Mouse (Mus musculus) hindbrain, embryonic 11.5 days (tissue): Measurements from ENCODE around the gene Hmgb1. TPM values are rescaled to one million over a fixed set of nuclear protein-coding genes. Genes with fewer than 3 reads are reported as not detected.

Experiments used
- ATAC-seq: fragments of 200-750 bp; cut with Nextera tagmentation; 2 replicates; pipeline ENCODE4 v1.8.0; 2017; ENCODE audit warnings: mild to moderate bottlenecking, moderate TSS enrichment, moderate library complexity; ENCODE audit not compliant: low FRiP score
- DNase-seq: peaks from one replicate; pipeline ENCODE4 v3.0.0-alpha.2; 2015; ENCODE audit warnings: low spot score
- H3K27ac ChIP-seq: fragments of 300-500 bp; sonication (generic); 2 replicates; pipeline ENCODE4 v1.5.1; 2014; ENCODE audit warnings: mild to moderate bottlenecking, low read depth, low read length
- H3K27me3 ChIP-seq: fragments of 300-500 bp; sonication (generic); 2 replicates; pipeline ENCODE4 v1.6.1; 2014; ENCODE audit warnings: mild to moderate bottlenecking, low read length, moderate library complexity, mixed read lengths; ENCODE audit not compliant: control insufficient read depth, insufficient read depth
- H3K36me3 ChIP-seq: fragments of 300-500 bp; sonication (generic); 2 replicates; pipeline ENCODE4 v1.6.1; 2014; ENCODE audit warnings: mild to moderate bottlenecking, low read length, moderate library complexity, mixed read lengths; ENCODE audit not compliant: control insufficient read depth, insufficient read depth
- H3K4me1 ChIP-seq: fragments of 300-500 bp; sonication (generic); replicated peaks from 2 replicates; pipeline ENCODE4 v1.6.1; 2014; ENCODE audit warnings: low read length, mixed read lengths; ENCODE audit not compliant: control insufficient read depth, insufficient read depth
- H3K4me2 ChIP-seq: fragments of 300-500 bp; sonication (generic); replicated peaks from 2 replicates; pipeline ENCODE4 v1.6.1; 2014; ENCODE audit warnings: mild to moderate bottlenecking, low read depth, low read length
- H3K4me3 ChIP-seq: fragments of 300-500 bp; sonication (generic); 2 replicates; pipeline ENCODE4 v1.5.1; 2014; ENCODE audit warnings: low read depth, low read length
- H3K9ac ChIP-seq: fragments of 300-500 bp; sonication (generic); 2 replicates; pipeline ENCODE4 v1.6.1; 2014; ENCODE audit warnings: low read depth, low read length
- H3K9me3 ChIP-seq: fragments of 300-500 bp; sonication (generic); 2 replicates; pipeline ENCODE4 v1.6.1; 2016; ENCODE audit warnings: low read length; ENCODE audit not compliant: control insufficient read depth
- WGBS: fragments of 180-500 bp; shearing (Covaris S2); extraction: QIAGEN DNeasy Blood & Tissue Kit; methylation state at CpG from one replicate; pipeline ENCODE4 v1.1.7; 2014; 5-methylcytosine and 5-hydroxymethylcytosine counted together
- polyA plus RNA-seq: library from polyadenylated mRNA; unstranded; fragments of >200 nt; fragmentation: Nextera tagmentation; extraction: Ambion mirVana; gene quantifications from 2 replicates; pipeline ENCODE4 v1.2.1, GENCODE M21; 2014

Gene Hmgb1
- polyA plus RNA-seq, 1 experiment from 2014 or later: 1,649 TPM

GRCm38 (mm10) chr5:149182186-149182870 is 2.0 kb downstream of the Hmgb1 start:
- no peak overlapping the region for H3K9ac ChIP-seq
- H3K27me3 ChIP-seq: no peaks in the 10 kb centered on the region
- H3K27ac ChIP-seq: no peak overlapping the region
- no peak for ATAC-seq
- no peak overlapping the region for H3K4me2 ChIP-seq
- H3K4me1 ChIP-seq: 0 out of 2 replicates have a peak, but pooled peaks cover 5% of the 10 kb centered on the region
- no peaks in the 10 kb centered on the region for H3K9me3 ChIP-seq
- H3K4me3 ChIP-seq: no peak overlapping the region
- DNase-seq: no peak
- H3K36me3 ChIP-seq: no peaks in the 10 kb centered on the region
- WGBS: 85% methylated on average over 5 of the region's 5 CpGs

- no peak overlapping the region for H3K4me3 ChIP-seq
- WGBS: 92% methylated on average over 3 of the region's 3 CpGs
Observed at GRCm38 (mm10) chr5:149179826-149180225, 4.5 kb downstream of the Hmgb1 start.

GRCm38 (mm10) chr5:149178095-149178494 is 6.2 kb downstream of the Hmgb1 start:
- H3K4me1 ChIP-seq: no peaks in the 10 kb centered on the region
- WGBS: 92% methylated on average over 5 of the region's 5 CpGs

More at GRCm38 (mm10) chr5:149179826-149180225, 4.5 kb downstream of the Hmgb1 start:
- Histone ChIP-seq H3K27me3 (no peaks in the 10 kb centered on the region), H3K4me1 (no peaks in the 10 kb centered on the region), H3K4me2 (no peak overlapping the region), H3K27ac (no peak overlapping the region), H3K36me3 (no peaks in the 10 kb centered on the region), H3K9me3 (no peaks in the 10 kb centered on the region), H3K9ac (no peak overlapping the region)
- ATAC-seq (no peak), DNase-seq (no peak)

GRCm38 (mm10) chr5:149175736-149176135 is 8.6 kb downstream of the Hmgb1 start:
- Histone ChIP-seq H3K27ac (no peak overlapping the region), H3K36me3 (no peaks in the 10 kb centered on the region), H3K4me1 (no peaks in the 10 kb centered on the region), H3K9me3 (no peaks in the 10 kb centered on the region), H3K9ac (no peak overlapping the region), H3K4me2 (no peak overlapping the region), H3K4me3 (no peak overlapping the region), H3K27me3 (no peaks in the 10 kb centered on the region)
- ATAC-seq: no peak
- 94% methylated on average over 6 of the region's 6 CpGs for WGBS
- no peak for DNase-seq

More at GRCm38 (mm10) chr5:149178095-149178494, 6.2 kb downstream of the Hmgb1 start:
- H3K9ac ChIP-seq: no peak overlapping the region
- H3K36me3 ChIP-seq: no peaks in the 10 kb centered on the region
- no peak for ATAC-seq
- no peak overlapping the region for H3K4me2 ChIP-seq
- H3K9me3 ChIP-seq: no peaks in the 10 kb centered on the region
- no peak overlapping the region for H3K27ac ChIP-seq
- no peak for DNase-seq
- H3K4me3 ChIP-seq: no peak overlapping the region
- H3K27me3 ChIP-seq: no peaks in the 10 kb centered on the region

- Histone ChIP-seq H3K36me3 (no peaks in the 10 kb centered on the region), H3K9ac (no peak overlapping the region), H3K27ac (no peak overlapping the region), H3K9me3 (no peaks in the 10 kb centered on the region), H3K4me2 (no peak overlapping the region), H3K4me1 (no peaks in the 10 kb centered on the region), H3K27me3 (no peaks in the 10 kb centered on the region), H3K4me3 (no peak overlapping the region)
- DNase-seq (no peak), ATAC-seq (no peak)
- WGBS: 90% methylated on average over 7 of the region's 7 CpGs
Observed at GRCm38 (mm10) chr5:149174527-149174926, 9.8 kb downstream of the Hmgb1 start.

- no peaks in the 10 kb centered on the region for H3K36me3 ChIP-seq
- no peak overlapping the region for H3K4me3 ChIP-seq
- no peak for DNase-seq
- H3K9me3 ChIP-seq: no peaks in the 10 kb centered on the region
- H3K4me2 ChIP-seq: no peak overlapping the region
- H3K9ac ChIP-seq: no peak overlapping the region
- no peak overlapping the region for H3K27ac ChIP-seq
- H3K4me1 ChIP-seq: no peaks in the 10 kb centered on the region
- H3K27me3 ChIP-seq: no peaks in the 10 kb centered on the region
- WGBS: 71% methylated on average over 10 of the region's 10 CpGs
- ATAC-seq: no peak
Observed at GRCm38 (mm10) chr5:149172246-149172645, 12.0 kb downstream of the Hmgb1 start.

- Histone ChIP-seq H3K36me3 (no peaks in the 10 kb centered on the region), H3K4me3 (no peak overlapping the region), H3K9me3 (no peaks in the 10 kb centered on the region), H3K4me1 (no peaks in the 10 kb centered on the region), H3K27me3 (no peaks in the 10 kb centered on the region), H3K27ac (no peak overlapping the region), H3K9ac (no peak overlapping the region), H3K4me2 (no peak overlapping the region)
- WGBS: 49% methylated on average over 8 of the region's 8 CpGs
- ATAC-seq: no peak
- DNase-seq: no peak
Observed at GRCm38 (mm10) chr5:149170841-149171588, 13.3 kb downstream of the Hmgb1 start.

- ATAC-seq (no peak), DNase-seq (no peak)
- 95% methylated on average over 9 of the region's 9 CpGs for WGBS
- no peaks in the 10 kb centered on the region for H3K4me1 ChIP-seq
- H3K9me3 ChIP-seq: no peaks in the 10 kb centered on the region
- H3K4me2 ChIP-seq: no peak overlapping the region
- H3K36me3 ChIP-seq: no peaks in the 10 kb centered on the region
- no peak overlapping the region for H3K27ac ChIP-seq
- H3K9ac ChIP-seq: no peak overlapping the region
- no peak overlapping the region for H3K4me3 ChIP-seq
- H3K27me3 ChIP-seq: no peaks in the 10 kb centered on the region
Observed at GRCm38 (mm10) chr5:149168816-149169215, 15.5 kb downstream of the Hmgb1 start.

GRCm38 (mm10) chr5:149168051-149168450 is 16.2 kb downstream of the Hmgb1 start:
- Histone ChIP-seq H3K4me1 (no peaks in the 10 kb centered on the region), H3K9ac (no peak overlapping the region), H3K27ac (no peak overlapping the region), H3K4me2 (no peak overlapping the region), H3K36me3 (no peaks in the 10 kb centered on the region), H3K4me3 (no peak overlapping the region), H3K27me3 (no peaks in the 10 kb centered on the region), H3K9me3 (no peaks in the 10 kb centered on the region)
- DNase-seq (no peak), ATAC-seq (no peak)
- WGBS: 75% methylated on average over 2 of the region's 2 CpGs
